Mouse (Mus musculus): ENCODE data around the gene Hist1h2ac. TPM values are rescaled to one million over a fixed set of nuclear protein-coding genes. Genes with fewer than 3 reads are reported as not detected.
"Not testable (repeated sequence)": the region's sequence is repeated elsewhere in the genome, so short reads cannot be mapped to it uniquely, and the experiment has no call there.

Hist1h2ac gene
- total RNA-seq, 2 experiments from 2014 or later: 17.1 to 101 TPM

- ATAC-seq (replicated peaks; ENCODE audit: poor library complexity): peak; percentile 64
These were observed 17.2 kb upstream of the Hist1h2ac start for GRCm38 (mm10) chr13:23700786-23701520.

- ATAC-seq (replicated peaks; ENCODE audit: poor library complexity): no peak
These were observed 16.0 kb upstream of the Hist1h2ac start for GRCm38 (mm10) chr13:23699767-23700166.

- ATAC-seq (replicated peaks; ENCODE audit: poor library complexity): no peak
These were observed 15.2 kb upstream of the Hist1h2ac start for GRCm38 (mm10) chr13:23698996-23699395.

GRCm38 (mm10) chr13:23698300-23698693 lies 14.5 kb upstream of the Hist1h2ac start, which contains the start of gene Hist1h4c:
Gene Hist1h4c (minus strand): TSS chr13:23698454.
- ATAC-seq (replicated peaks; ENCODE audit: poor library complexity): peak; percentile 79

GRCm38 (mm10) chr13:23697491-23698299 lies 13.9 kb upstream of the Hist1h2ac start:
- ATAC-seq (replicated peaks; ENCODE audit: poor library complexity): peak; percentile 51

- ATAC-seq (replicated peaks; ENCODE audit: poor library complexity): no peak
These were observed 12.3 kb upstream of the Hist1h2ac start for GRCm38 (mm10) chr13:23696061-23696474.

- ATAC-seq (replicated peaks; ENCODE audit: poor library complexity): no peak
These were observed 11.8 kb upstream of the Hist1h2ac start, which contains the start of gene Hist1h1t for GRCm38 (mm10) chr13:23695514-23695913. Gene Hist1h1t (plus strand): TSS chr13:23695814.

GRCm38 (mm10) chr13:23694956-23695355 lies 11.2 kb upstream of the Hist1h2ac start:
- no peak for ATAC-seq (replicated peaks; ENCODE audit: poor library complexity)

- no peak for ATAC-seq (replicated peaks; ENCODE audit: poor library complexity)
These were observed 10.2 kb upstream of the Hist1h2ac start for GRCm38 (mm10) chr13:23693856-23694440.

- ATAC-seq (replicated peaks; ENCODE audit: poor library complexity): no peak
These were observed 5.7 kb upstream of the Hist1h2ac start for GRCm38 (mm10) chr13:23689459-23689858.

- no peak for ATAC-seq (replicated peaks; ENCODE audit: poor library complexity)
These were observed 5.2 kb upstream of the Hist1h2ac start for GRCm38 (mm10) chr13:23688956-23689355.

GRCm38 (mm10) chr13:23687907-23688306 lies 4.2 kb upstream of the Hist1h2ac start:
- ATAC-seq (replicated peaks; ENCODE audit: poor library complexity): no peak

- no peak for ATAC-seq (replicated peaks; ENCODE audit: poor library complexity)
These were observed 3.4 kb upstream of the Hist1h2ac start for GRCm38 (mm10) chr13:23687181-23687580.

- ATAC-seq (replicated peaks; ENCODE audit: poor library complexity): no peak
These were observed 2.2 kb upstream of the Hist1h2ac start for GRCm38 (mm10) chr13:23685966-23686365.

GRCm38 (mm10) chr13:23685121-23685861 lies 1.5 kb upstream of the Hist1h2ac start:
- ATAC-seq (replicated peaks; ENCODE audit: poor library complexity): peak; percentile 3; the same call in 1 of the 2 replicates

GRCm38 (mm10) chr13:23684295-23684945 lies 672 bp upstream of the Hist1h2ac start:
- peak; percentile 43 for ATAC-seq (replicated peaks; ENCODE audit: poor library complexity)

GRCm38 (mm10) chr13:23682947-23683754 lies 597 bp downstream of the Hist1h2ac start:
- not testable (repeated sequence) for ATAC-seq (replicated peaks; ENCODE audit: poor library complexity)

GRCm38 (mm10) chr13:23682623-23682946 lies 1.2 kb downstream of the Hist1h2ac start:
- ATAC-seq (replicated peaks; ENCODE audit: poor library complexity): no peak

- no peak for ATAC-seq (replicated peaks; ENCODE audit: poor library complexity)
These were observed 1.7 kb downstream of the Hist1h2ac start for GRCm38 (mm10) chr13:23681990-23682582.
